Mouse (Mus musculus): Measurements from ENCODE around the gene Sf3b6. TPM values are rescaled to one million over a fixed set of nuclear protein-coding genes. Genes with fewer than 3 reads are reported as not detected.

Gene Sf3b6
- total RNA-seq (2014; rRNA removed; ENCODE audit: low replicate concordance) (53.2 and 74.0 TPM in 2 replicates), polyA plus RNA-seq (2015; fragmentation: Nextera tagmentation; extraction: Ambion mirVana) (144 and 147 TPM in 2 replicates)

DNA sequence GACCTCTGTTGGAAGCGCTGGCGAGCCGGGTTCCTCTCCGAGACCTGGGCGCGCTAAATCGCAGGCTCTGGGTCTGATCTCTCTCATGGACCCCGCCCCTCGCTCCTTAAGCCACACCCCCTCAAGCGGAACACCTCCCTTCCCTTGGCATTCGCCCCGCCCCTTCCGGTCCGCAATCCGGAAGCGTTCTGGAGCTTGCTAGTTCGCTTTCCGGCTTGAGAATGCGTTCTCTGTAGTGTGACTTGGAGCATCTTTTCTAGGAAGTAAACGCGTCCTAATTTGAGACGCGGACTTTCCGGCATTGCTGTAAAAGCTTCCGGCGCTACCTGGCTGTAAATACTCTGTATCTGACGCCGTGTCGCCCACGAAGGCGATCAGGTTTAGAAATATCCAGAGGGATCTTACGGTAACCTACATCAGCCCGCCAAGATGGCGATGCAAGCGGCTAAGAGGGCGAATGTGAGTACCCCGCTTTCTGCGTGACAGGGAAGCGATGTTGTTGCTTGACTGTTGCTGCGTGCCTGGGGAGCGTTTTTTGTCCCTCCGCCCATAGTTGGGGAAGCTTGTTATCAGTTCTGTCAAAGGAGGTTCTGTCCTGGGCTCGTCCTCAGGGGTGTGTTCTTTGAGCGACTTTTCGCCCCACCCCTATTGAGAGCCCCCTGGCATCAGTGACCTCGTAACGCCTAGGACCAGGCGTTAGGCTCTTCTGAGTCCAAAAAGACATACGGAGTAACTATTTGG lies at the start of gene Sf3b6:
Gene Sf3b6 (plus strand): TSS at position 184 of the 741 bp plus-strand sequence.
- peak; percentile 99 for ATAC-seq (ENCODE audit: insufficient read depth, low read depth)
- under 1% methylated on average over 49 of the region's 49 CpGs for WGBS
- peaks cover 7% of the 10 kb centered on the region; the same call in 1 of the 2 replicates for H3K4me1 ChIP-seq (ENCODE audit: control insufficient read depth, insufficient read depth)
- no peaks in the 10 kb centered on the region for H3K27me3 ChIP-seq (ENCODE audit: control insufficient read depth, insufficient read depth, low read length)
- H3K36me3 ChIP-seq (replicated peaks; ENCODE audit: control insufficient read depth, insufficient read depth, low read length): peaks cover 21% of the 10 kb centered on the region
- DNase-seq (ENCODE audit: low spot score): peak; percentile 96
- TF ChIP-seq CTCF (IDR thresholded peaks at IDR 0.05; ENCODE audit: low read depth) (no peak), EP300 (IDR thresholded peaks at IDR 0.05; ENCODE audit: low read depth) (peak; percentile 16; the same call in 1 of the 2 replicates)
- H3K9ac ChIP-seq (replicated peaks; ENCODE audit: low read depth, low read length): peak within 1 kb of the TSS; percentile 79
- peak within 1 kb of the TSS; percentile 89 for H3K4me2 ChIP-seq (ENCODE audit: low read depth, low read length)
- H3K9me3 ChIP-seq (replicated peaks; ENCODE audit: control insufficient read depth, low read length): no peaks in the 10 kb centered on the region
- peak within 1 kb of the TSS; percentile 86 for H3K27ac ChIP-seq (ENCODE audit: low read depth)
- peak within 1 kb of the TSS; percentile 79 for H3K4me3 ChIP-seq (ENCODE audit: low read depth, low read length)

DNA sequence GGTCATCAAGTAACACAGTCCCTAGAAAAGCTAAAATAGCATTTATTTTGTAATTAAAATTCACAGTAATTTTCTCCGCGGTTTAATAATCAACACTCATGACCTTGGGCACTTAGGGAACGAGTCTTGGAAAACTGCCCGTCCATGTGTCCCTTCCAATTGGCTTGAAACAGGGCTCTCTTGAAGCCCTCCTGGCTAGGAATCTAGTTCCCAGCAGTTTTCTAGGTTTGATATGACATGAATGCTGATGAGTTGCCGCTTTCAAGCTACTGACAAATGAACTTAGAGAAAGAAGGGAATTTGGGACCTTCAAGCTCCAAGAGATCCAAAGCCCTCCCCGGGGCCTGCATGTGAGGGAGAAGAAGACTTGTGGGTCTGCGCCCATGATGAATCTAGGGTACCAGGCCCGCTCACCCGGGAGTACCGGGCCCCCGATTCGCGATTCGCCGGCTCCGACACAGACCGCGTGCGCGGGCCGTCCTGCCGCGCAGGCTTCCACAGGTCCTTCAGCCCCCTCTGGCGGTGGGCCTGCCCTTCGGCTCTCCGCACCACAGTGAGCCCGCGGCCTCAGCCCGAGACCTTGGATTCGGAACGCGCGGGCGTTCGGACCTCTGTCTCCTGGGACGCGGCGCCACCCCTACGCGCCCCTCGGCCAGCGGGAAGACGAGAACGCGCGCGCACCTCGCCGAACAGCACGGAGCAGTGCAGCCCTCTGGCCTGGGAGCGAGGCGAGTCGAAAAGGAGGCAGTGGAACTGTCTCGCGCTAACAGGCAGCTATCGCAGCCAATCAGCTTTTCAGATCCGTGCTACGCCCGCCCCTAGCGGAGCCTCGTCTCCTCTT lies 48.6 kb upstream of the Sf3b6 start, which contains the start of the genes Pfn4 and Fam228b:
Gene Pfn4 (plus strand): TSS at position 531 of the 841 bp plus-strand sequence.
Gene Fam228b (minus strand): TSS at position 776 of the 841 bp plus-strand sequence.
- peak within 1 kb of the TSS; percentile 65 for H3K4me3 ChIP-seq (ENCODE audit: low read depth, low read length)
- WGBS: 2% methylated on average over 61 of the region's 61 CpGs
- H3K27ac ChIP-seq (ENCODE audit: low read depth): peak within 1 kb of the TSS; percentile 80
- peak within 1 kb of the TSS; percentile 58 for H3K4me2 ChIP-seq (ENCODE audit: low read depth, low read length)
- peak within 1 kb of the TSS; percentile 65 for H3K9ac ChIP-seq (replicated peaks; ENCODE audit: low read depth, low read length)
- no peaks in the 10 kb centered on the region for H3K27me3 ChIP-seq (ENCODE audit: control insufficient read depth, insufficient read depth, low read length)
- H3K4me1 ChIP-seq (ENCODE audit: control insufficient read depth, insufficient read depth): peaks cover 4% of the 10 kb centered on the region; the same call in 1 of the 2 replicates
- TF ChIP-seq CTCF (IDR thresholded peaks at IDR 0.05; ENCODE audit: low read depth) (peak; percentile 84), EP300 (IDR thresholded peaks at IDR 0.05; ENCODE audit: low read depth) (no peak)
- no peaks in the 10 kb centered on the region for H3K9me3 ChIP-seq (replicated peaks; ENCODE audit: control insufficient read depth, low read length)
- ATAC-seq (ENCODE audit: insufficient read depth, low read depth) (peak; percentile 98), DNase-seq (ENCODE audit: low spot score) (peak; percentile 84)
- no peaks in the 10 kb centered on the region for H3K36me3 ChIP-seq (replicated peaks; ENCODE audit: control insufficient read depth, insufficient read depth, low read length)

- DNase-seq (ENCODE audit: low spot score) (no peak), ATAC-seq (ENCODE audit: insufficient read depth, low read depth) (no peak; the same call in 1 of the 2 replicates)
- Histone ChIP-seq H3K9ac (replicated peaks; ENCODE audit: low read depth, low read length) (peak overlapping the region; percentile 65), H3K36me3 (replicated peaks; ENCODE audit: control insufficient read depth, insufficient read depth, low read length) (no peaks in the 10 kb centered on the region), H3K9me3 (replicated peaks; ENCODE audit: control insufficient read depth, low read length) (no peaks in the 10 kb centered on the region), H3K27ac (ENCODE audit: low read depth) (peak overlapping the region; percentile 80; the same call in 1 of the 2 replicates), H3K4me3 (ENCODE audit: low read depth, low read length) (peak overlapping the region; percentile 65), H3K27me3 (ENCODE audit: control insufficient read depth, insufficient read depth, low read length) (no peaks in the 10 kb centered on the region), H3K4me2 (ENCODE audit: low read depth, low read length) (peak overlapping the region; percentile 58), H3K4me1 (ENCODE audit: control insufficient read depth, insufficient read depth) (peaks cover 4% of the 10 kb centered on the region; the same call in 1 of the 2 replicates)
- 23% methylated on average over 13 of the region's 13 CpGs for WGBS
- no peak for TF ChIP-seq EP300 (IDR thresholded peaks at IDR 0.05; ENCODE audit: low read depth)
- TF ChIP-seq CTCF (IDR thresholded peaks at IDR 0.05; ENCODE audit: low read depth): no peak
Measured at GRCm38 (mm10) chr12:4769333-4769723, 48.0 kb upstream of the Sf3b6 start.

GRCm38 (mm10) chr12:4774895-4775587 lies 42.3 kb upstream of the Sf3b6 start:
- H3K27me3 ChIP-seq (ENCODE audit: control insufficient read depth, insufficient read depth, low read length): no peaks in the 10 kb centered on the region
- ATAC-seq (ENCODE audit: insufficient read depth, low read depth): no peak
- no peaks in the 10 kb centered on the region for H3K36me3 ChIP-seq (replicated peaks; ENCODE audit: control insufficient read depth, insufficient read depth, low read length)
- WGBS: 81% methylated on average over 8 of the region's 8 CpGs
- TF ChIP-seq EP300 (IDR thresholded peaks at IDR 0.05; ENCODE audit: low read depth): no peak
- no peak for TF ChIP-seq CTCF (IDR thresholded peaks at IDR 0.05; ENCODE audit: low read depth)
- no peak overlapping the region for H3K9ac ChIP-seq (replicated peaks; ENCODE audit: low read depth, low read length)
- H3K4me2 ChIP-seq (ENCODE audit: low read depth, low read length): no peak overlapping the region
- no peaks in the 10 kb centered on the region for H3K9me3 ChIP-seq (replicated peaks; ENCODE audit: control insufficient read depth, low read length)
- no peak for DNase-seq (ENCODE audit: low spot score)
- H3K4me3 ChIP-seq (ENCODE audit: low read depth, low read length): no peak overlapping the region
- no peaks in the 10 kb centered on the region for H3K4me1 ChIP-seq (ENCODE audit: control insufficient read depth, insufficient read depth)
- H3K27ac ChIP-seq (ENCODE audit: low read depth): no peak overlapping the region

- no peaks in the 10 kb centered on the region for H3K36me3 ChIP-seq (replicated peaks; ENCODE audit: control insufficient read depth, insufficient read depth, low read length)
- whole genome bisulfite sequencing: 63% methylated on average over 9 of the region's 9 CpGs
Measured at GRCm38 (mm10) chr12:4775588-4775949, 41.8 kb upstream of the Sf3b6 start.

More at GRCm38 (mm10) chr12:4775588-4775949, 41.8 kb upstream of the Sf3b6 start:
- TF ChIP-seq CTCF (IDR thresholded peaks at IDR 0.05; ENCODE audit: low read depth) (no peak), EP300 (IDR thresholded peaks at IDR 0.05; ENCODE audit: low read depth) (no peak)
- no peak overlapping the region for H3K9ac ChIP-seq (replicated peaks; ENCODE audit: low read depth, low read length)
- H3K27me3 ChIP-seq (ENCODE audit: control insufficient read depth, insufficient read depth, low read length): no peaks in the 10 kb centered on the region
- no peak overlapping the region for H3K27ac ChIP-seq (ENCODE audit: low read depth)
- no peak overlapping the region for H3K4me3 ChIP-seq (ENCODE audit: low read depth, low read length)
- no peaks in the 10 kb centered on the region for H3K4me1 ChIP-seq (ENCODE audit: control insufficient read depth, insufficient read depth)
- no peak for ATAC-seq (ENCODE audit: insufficient read depth, low read depth)
- H3K4me2 ChIP-seq (ENCODE audit: low read depth, low read length): no peak overlapping the region
- no peak for DNase-seq (ENCODE audit: low spot score)
- H3K9me3 ChIP-seq (replicated peaks; ENCODE audit: control insufficient read depth, low read length): no peaks in the 10 kb centered on the region

All from heart, postnatal 0 days (tissue).